Mouse (Mus musculus): ENCODE measurements around the gene Cd80. TPM values are rescaled to one million over a fixed set of nuclear protein-coding genes. Genes with fewer than 3 reads are reported as not detected.

Cd80 gene
- polyA plus RNA-seq, 1 experiment from 2014 or later: 0.73 TPM

- no peak overlapping the region for H3K9ac ChIP-seq
- H3K9me3 ChIP-seq (replicated peaks): no peaks in the 10 kb centered on the region
- H3K4me1 ChIP-seq (replicated peaks): no peaks in the 10 kb centered on the region
- no peak overlapping the region for H3K27ac ChIP-seq (ENCODE audit: poor library complexity, severe bottlenecking)
- H3K4me3 ChIP-seq: no peak overlapping the region
- 80% methylated on average over 13 of the region's 13 CpGs for WGBS
- ATAC-seq (ENCODE audit: insufficient number of reproducible peaks, low FRiP score): no peak
- H3K36me3 ChIP-seq: peaks cover 75% of the 10 kb centered on the region
- no peaks in the 10 kb centered on the region for H3K27me3 ChIP-seq (replicated peaks)
- H3K4me2 ChIP-seq: no peak overlapping the region
Observed at GRCm38 (mm10) chr16:38538716-38539380, 83.5 kb downstream of the Cd80 start.

Other genes starting within 250 kb of the Cd80 start
- not detected in 2 replicates for gene Nr1i2, start 160.7 kb upstream of the Cd80 start, polyA plus RNA-seq (2016; fragmentation: Nextera tagmentation; extraction: Ambion mirVana)
- 0.09 TPM in 1 of 2 replicates, not detected in the other for gene Maats1, start 113.4 kb upstream of the Cd80 start, polyA plus RNA-seq (2016; fragmentation: Nextera tagmentation; extraction: Ambion mirVana)
- 301 and 307 TPM in 2 replicates for gene Cox17, start 108.6 kb upstream of the Cd80 start, polyA plus RNA-seq (2016; fragmentation: Nextera tagmentation; extraction: Ambion mirVana)
- 2.5 and 3.8 TPM in 2 replicates for gene Gm21987, start 108.5 kb upstream of the Cd80 start, polyA plus RNA-seq (2016; fragmentation: Nextera tagmentation; extraction: Ambion mirVana)
- 308 and 330 TPM in 2 replicates for gene Popdc2, start 93.4 kb upstream of the Cd80 start, polyA plus RNA-seq (2016; fragmentation: Nextera tagmentation; extraction: Ambion mirVana)
- gene Pla1a, start 22.4 kb upstream of the Cd80 start, polyA plus RNA-seq (2016; fragmentation: Nextera tagmentation; extraction: Ambion mirVana): 0.17 and 0.28 TPM in 2 replicates
- 115 TPM in 2 replicates for gene Adprh, start 2.9 kb upstream of the Cd80 start, polyA plus RNA-seq (2016; fragmentation: Nextera tagmentation; extraction: Ambion mirVana)
- 33.5 and 35.6 TPM in 2 replicates for gene Timmdc1, start 67.1 kb downstream of the Cd80 start, polyA plus RNA-seq (2016; fragmentation: Nextera tagmentation; extraction: Ambion mirVana)
- 40.5 and 42.0 TPM in 2 replicates for gene Poglut1, start 94.7 kb downstream of the Cd80 start, polyA plus RNA-seq (2016; fragmentation: Nextera tagmentation; extraction: Ambion mirVana)
- gene Tmem39a, start 103.1 kb downstream of the Cd80 start, polyA plus RNA-seq (2016; fragmentation: Nextera tagmentation; extraction: Ambion mirVana): 66.2 and 74.5 TPM in 2 replicates

Measured in heart, embryonic 12.5 days (tissue).